Mouse (Mus musculus) limb, embryonic 12.5 days (tissue): ENCODE measurements around the gene Tcap. TPM values are rescaled to one million over a fixed set of nuclear protein-coding genes. Genes with fewer than 3 reads are reported as not detected.

Experiments used
- ATAC-seq: fragments of 200-750 bp; cut with Nextera tagmentation; 2 replicates; pipeline ENCODE4 v1.8.0; 2017; ENCODE audit warnings: low read depth, moderate TSS enrichment; ENCODE audit not compliant: insufficient number of reproducible peaks, insufficient read depth, low FRiP score, low TSS enrichment
- H3K27ac ChIP-seq: fragments of 300-500 bp; sonication (generic); 2 replicates; pipeline ENCODE4 v1.5.1; 2016; ENCODE audit warnings: mild to moderate bottlenecking, moderate library complexity
- H3K27me3 ChIP-seq: fragments of 300-500 bp; sonication (generic); 2 replicates; pipeline ENCODE4 v1.6.1; 2016; ENCODE audit warnings: mild to moderate bottlenecking, moderate library complexity
- H3K36me3 ChIP-seq: fragments of 300-500 bp; sonication (generic); 2 replicates; pipeline ENCODE4 v1.6.1; 2016; ENCODE audit warnings: mild to moderate bottlenecking, moderate library complexity
- H3K4me1 ChIP-seq: fragments of 300-500 bp; sonication (generic); replicated peaks from 2 replicates; pipeline ENCODE4 v1.6.1; 2016
- H3K4me2 ChIP-seq: fragments of 300-500 bp; sonication (generic); 2 replicates; pipeline ENCODE4 v1.6.1; 2016; ENCODE audit warnings: mild to moderate bottlenecking, moderate library complexity
- H3K4me3 ChIP-seq: fragments of 300-500 bp; sonication (generic); replicated peaks from 2 replicates; pipeline ENCODE4 v1.5.1; 2016; ENCODE audit warnings: mild to moderate bottlenecking
- H3K9ac ChIP-seq: fragments of 300-500 bp; sonication (generic); replicated peaks from 2 replicates; pipeline ENCODE4 v1.6.1; 2016; ENCODE audit warnings: mild to moderate bottlenecking, moderate library complexity
- H3K9me3 ChIP-seq: fragments of 300-500 bp; sonication (generic); 2 replicates; pipeline ENCODE4 v1.6.1; 2016; ENCODE audit warnings: mild to moderate bottlenecking, moderate library complexity
- WGBS: fragments of 180-500 bp; shearing (Covaris S2); methylation state at CpG from one replicate; pipeline ENCODE4 v1.1.7; 2016; 5-methylcytosine and 5-hydroxymethylcytosine counted together
- polyA plus RNA-seq: library from polyadenylated mRNA; unstranded; fragments of >200 nt; fragmentation: Nextera tagmentation; extraction: Ambion mirVana; gene quantifications from 2 replicates; pipeline ENCODE4 v1.2.1, GENCODE M21; 2016

Tcap gene
- polyA plus RNA-seq, 1 experiment from 2014 or later = 4.7 TPM

GRCm38 (mm10) chr11:98384721-98385637 lies 1.4 kb downstream of the Tcap start:
- H3K4me2 ChIP-seq = no peak overlapping the region
- no peak for ATAC-seq
- peaks cover 72% of the 10 kb centered on the region for H3K27me3 ChIP-seq
- no peak overlapping the region for H3K9ac ChIP-seq
- H3K4me1 ChIP-seq = peaks cover 6% of the 10 kb centered on the region
- H3K4me3 ChIP-seq = no peak overlapping the region
- peaks cover 11% of the 10 kb centered on the region for H3K36me3 ChIP-seq
- WGBS = 69% methylated on average over 8 of the region's 8 CpGs
- H3K27ac ChIP-seq = no peak overlapping the region
- H3K9me3 ChIP-seq = no peaks in the 10 kb centered on the region

- peaks cover 6% of the 10 kb centered on the region for H3K4me1 ChIP-seq
- 49% methylated on average over 25 of the region's 25 CpGs for WGBS
- H3K27ac ChIP-seq = no peak within 1 kb of the TSS
- peak within 1 kb of the TSS; percentile 23; the same call in 1 of the 2 replicates for H3K9ac ChIP-seq
- peaks cover 81% of the 10 kb centered on the region for H3K27me3 ChIP-seq
- ATAC-seq = no peak
- peak within 1 kb of the TSS; percentile 19 for H3K4me3 ChIP-seq
- peaks cover 1% of the 10 kb centered on the region; the same call in 1 of the 2 replicates for H3K36me3 ChIP-seq
- peak within 1 kb of the TSS; percentile 37 for H3K4me2 ChIP-seq
- no peaks in the 10 kb centered on the region for H3K9me3 ChIP-seq
Observed at GRCm38 (mm10) chr11:98385638-98386585, 2.3 kb downstream of the Tcap start, which contains the start of gene Pnmt. TSS of gene Pnmt (plus strand) at chr11:98386450.

- H3K27me3 ChIP-seq = peaks cover 88% of the 10 kb centered on the region
- ATAC-seq = no peak
- H3K4me2 ChIP-seq = peak overlapping the region; percentile 37
- peak overlapping the region; percentile 19 for H3K4me3 ChIP-seq
- peaks cover 6% of the 10 kb centered on the region for H3K4me1 ChIP-seq
- no peaks in the 10 kb centered on the region; the same call in 1 of the 2 replicates for H3K36me3 ChIP-seq
- no peaks in the 10 kb centered on the region for H3K9me3 ChIP-seq
- 11% methylated on average over 24 of the region's 24 CpGs for WGBS
- peak overlapping the region; percentile 23; the same call in 1 of the 2 replicates for H3K9ac ChIP-seq
- H3K27ac ChIP-seq = no peak overlapping the region
Observed at GRCm38 (mm10) chr11:98386596-98386995, 3.0 kb downstream of the Tcap start.

- H3K9me3 ChIP-seq = no peaks in the 10 kb centered on the region
- peak overlapping the region; percentile 23; the same call in 1 of the 2 replicates for H3K9ac ChIP-seq
- no peaks in the 10 kb centered on the region for H3K36me3 ChIP-seq
- peaks cover 93% of the 10 kb centered on the region for H3K27me3 ChIP-seq
- 47% methylated on average over 14 of the region's 14 CpGs for WGBS
- peak overlapping the region; percentile 19; the same call in 1 of the 2 replicates for H3K4me3 ChIP-seq
- no peak for ATAC-seq
- 0 out of 2 replicates have a peak overlapping the region, but pooled peaks have one; percentile 37 for H3K4me2 ChIP-seq
- H3K27ac ChIP-seq = no peak overlapping the region
- peaks cover 8% of the 10 kb centered on the region for H3K4me1 ChIP-seq
Observed at GRCm38 (mm10) chr11:98387056-98387577, 3.5 kb downstream of the Tcap start.

GRCm38 (mm10) chr11:98388282-98388681 lies 4.7 kb downstream of the Tcap start:
- no peak for ATAC-seq
- WGBS = 71% methylated on average over 10 of the region's 10 CpGs
- Histone ChIP-seq H3K36me3 (no peaks in the 10 kb centered on the region), H3K9me3 (no peaks in the 10 kb centered on the region), H3K4me3 (no peak overlapping the region), H3K4me1 (peaks cover 11% of the 10 kb centered on the region), H3K27ac (no peak overlapping the region), H3K27me3 (peaks cover 99% of the 10 kb centered on the region), H3K9ac (no peak overlapping the region), H3K4me2 (no peak overlapping the region)

GRCm38 (mm10) chr11:98389221-98389780 lies 5.7 kb downstream of the Tcap start:
- Histone ChIP-seq H3K27me3 (peaks cover 97% of the 10 kb centered on the region), H3K9me3 (no peaks in the 10 kb centered on the region), H3K4me1 (peaks cover 18% of the 10 kb centered on the region), H3K36me3 (no peaks in the 10 kb centered on the region), H3K27ac (no peak overlapping the region), H3K4me3 (no peak overlapping the region), H3K4me2 (no peak overlapping the region), H3K9ac (no peak overlapping the region)
- 26% methylated on average over 9 of the region's 9 CpGs for WGBS
- ATAC-seq = no peak

- WGBS = 60% methylated on average over 12 of the region's 12 CpGs
- peaks cover 19% of the 10 kb centered on the region for H3K4me1 ChIP-seq
Observed at GRCm38 (mm10) chr11:98390141-98390540, 6.5 kb downstream of the Tcap start.

GRCm38 (mm10) chr11:98392034-98392433 lies 8.4 kb downstream of the Tcap start:
- no peak overlapping the region for H3K4me2 ChIP-seq
- ATAC-seq = no peak
- peaks cover 69% of the 10 kb centered on the region for H3K27me3 ChIP-seq

More at GRCm38 (mm10) chr11:98390141-98390540, 6.5 kb downstream of the Tcap start:
- peaks cover 88% of the 10 kb centered on the region for H3K27me3 ChIP-seq
- no peak overlapping the region for H3K27ac ChIP-seq
- no peak overlapping the region for H3K9ac ChIP-seq
- no peak for ATAC-seq
- H3K4me2 ChIP-seq = no peak overlapping the region
- no peaks in the 10 kb centered on the region for H3K36me3 ChIP-seq
- H3K9me3 ChIP-seq = no peaks in the 10 kb centered on the region
- H3K4me3 ChIP-seq = no peak overlapping the region

GRCm38 (mm10) chr11:98392645-98393044 lies 9.0 kb downstream of the Tcap start:
- peaks cover 63% of the 10 kb centered on the region for H3K27me3 ChIP-seq
- H3K36me3 ChIP-seq = peaks cover 3% of the 10 kb centered on the region; the same call in 1 of the 2 replicates
- H3K9ac ChIP-seq = 0 out of 2 replicates have a peak overlapping the region, but pooled peaks have one; percentile 23
- H3K9me3 ChIP-seq = no peaks in the 10 kb centered on the region
- WGBS = 43% methylated on average over 4 of the region's 4 CpGs
- peaks cover 13% of the 10 kb centered on the region for H3K4me1 ChIP-seq
- no peak for ATAC-seq
- no peak overlapping the region for H3K4me3 ChIP-seq
- H3K27ac ChIP-seq = peak overlapping the region; percentile 23; the same call in 1 of the 2 replicates
- no peak overlapping the region for H3K4me2 ChIP-seq

More at GRCm38 (mm10) chr11:98392034-98392433, 8.4 kb downstream of the Tcap start:
- H3K9ac ChIP-seq = peak overlapping the region; percentile 18; the same call in 1 of the 2 replicates
- no peaks in the 10 kb centered on the region for H3K36me3 ChIP-seq
- no peak overlapping the region for H3K4me3 ChIP-seq
- peaks cover 13% of the 10 kb centered on the region for H3K4me1 ChIP-seq
- peak overlapping the region; percentile 23; the same call in 1 of the 2 replicates for H3K27ac ChIP-seq
- 11% methylated on average over 8 of the region's 8 CpGs for WGBS
- no peaks in the 10 kb centered on the region for H3K9me3 ChIP-seq

GRCm38 (mm10) chr11:98393317-98393716 lies 9.7 kb downstream of the Tcap start:
- H3K9ac ChIP-seq = no peak overlapping the region
- H3K4me1 ChIP-seq = peaks cover 13% of the 10 kb centered on the region
- no peaks in the 10 kb centered on the region for H3K9me3 ChIP-seq
- H3K4me2 ChIP-seq = no peak overlapping the region
- no peak overlapping the region for H3K4me3 ChIP-seq
- no peak overlapping the region for H3K27ac ChIP-seq
- peaks cover 5% of the 10 kb centered on the region; the same call in 1 of the 2 replicates for H3K36me3 ChIP-seq
- peaks cover 56% of the 10 kb centered on the region for H3K27me3 ChIP-seq
- no peak for ATAC-seq
- 75% methylated on average over 6 of the region's 6 CpGs for WGBS
